Mouse (Mus musculus) heart, adult 2 months (tissue): ENCODE measurements around the gene Gm5751.

ENCODE experiments used
- CTCF ChIP-seq: fragments of 200-600 bp; IDR thresholded peaks from 2 replicates; pipeline ENCODE4 v1.8.1; 2022; ENCODE audit warnings: antibody characterized with exemption, mild to moderate bottlenecking, moderate library complexity
- EP300 ChIP-seq: fragments of 200-500 bp; IDR thresholded peaks from 2 replicates; pipeline ENCODE4 v1.6.1; 2011; ENCODE audit warnings: low read depth, low read length, control low read depth; ENCODE audit not compliant: insufficient read depth
- POLR2A ChIP-seq: fragments of 200-500 bp; IDR thresholded peaks from 2 replicates; pipeline ENCODE4 v1.6.1; 2011; ENCODE audit warnings: mild to moderate bottlenecking, low read depth, low read length, control low read depth; ENCODE audit not compliant: insufficient read depth

GRCm38 (mm10) chrX:8921813-8922607 lies 48.0 kb downstream of the Gm5751 start:
- no peak for TF ChIP-seq POLR2A
- TF ChIP-seq EP300, result no peak
- TF ChIP-seq CTCF, result peak; percentile 39
